Mouse (Mus musculus) mature B cell (primary cell): ENCODE measurements around the gene Dgke.
"Not testable (repeated sequence)": the region's sequence is repeated elsewhere in the genome, so short reads cannot be mapped to it uniquely, and the experiment has no call there.

Source experiments
- in situ Hi-C: fragments of 300-500 bp; cut with MboI; formaldehyde crosslinking; loops from 2 replicates; pipeline ENCODE4 v1.14.3; 2019

Gene Dgke

DNA sequence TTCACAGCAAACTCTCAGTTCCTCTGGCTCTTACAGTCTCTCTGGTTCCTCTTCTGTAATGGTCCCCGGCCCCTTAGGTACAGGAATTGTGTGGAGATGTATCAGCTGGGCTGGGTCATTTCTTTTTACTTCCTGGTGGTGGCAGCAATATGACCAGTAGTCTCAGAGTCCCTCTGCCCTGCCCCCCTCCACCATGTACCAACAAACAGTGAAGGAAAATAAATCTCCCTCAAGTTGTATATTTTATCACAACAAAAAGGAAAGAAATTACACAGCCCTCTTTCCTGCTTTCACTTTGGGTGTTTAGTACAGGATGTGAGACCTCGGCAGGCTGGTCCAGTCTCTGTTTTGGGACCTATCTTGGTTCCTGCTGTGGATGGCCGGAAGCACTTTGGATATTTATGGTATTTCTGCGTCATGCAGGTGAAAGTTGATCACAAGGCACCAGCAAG lies 9.7 kb upstream of the Dgke start:
- in situ Hi-C loops: no loop called here

- in situ Hi-C loops: no loop called here
Observed at GRCm38 (mm10) chr11:89074783-89075413, 8.2 kb upstream of the Dgke start.

- in situ Hi-C loops: no loop called here
Observed at GRCm38 (mm10) chr11:89073541-89073940, 6.9 kb upstream of the Dgke start, which contains the start of gene Gm525. TSS of gene Gm525 (plus strand) at chr11:89073841.

- in situ Hi-C loops: no loop called here
Observed at GRCm38 (mm10) chr11:89071522-89071921, 4.9 kb upstream of the Dgke start.

GRCm38 (mm10) chr11:89069303-89069702 lies 2.7 kb upstream of the Dgke start:
- in situ Hi-C loops: no loop called here

GRCm38 (mm10) chr11:89068649-89069048 lies 2.0 kb upstream of the Dgke start:
- in situ Hi-C loops: no loop called here

GRCm38 (mm10) chr11:89067871-89068490 lies 1.3 kb upstream of the Dgke start:
- in situ Hi-C loops: no loop called here

GRCm38 (mm10) chr11:89067301-89067822 lies 712 bp upstream of the Dgke start:
- in situ Hi-C loops: no loop called here

GRCm38 (mm10) chr11:89066126-89066525 lies 524 bp downstream of the Dgke start:
- in situ Hi-C loops: no loop called here

DNA sequence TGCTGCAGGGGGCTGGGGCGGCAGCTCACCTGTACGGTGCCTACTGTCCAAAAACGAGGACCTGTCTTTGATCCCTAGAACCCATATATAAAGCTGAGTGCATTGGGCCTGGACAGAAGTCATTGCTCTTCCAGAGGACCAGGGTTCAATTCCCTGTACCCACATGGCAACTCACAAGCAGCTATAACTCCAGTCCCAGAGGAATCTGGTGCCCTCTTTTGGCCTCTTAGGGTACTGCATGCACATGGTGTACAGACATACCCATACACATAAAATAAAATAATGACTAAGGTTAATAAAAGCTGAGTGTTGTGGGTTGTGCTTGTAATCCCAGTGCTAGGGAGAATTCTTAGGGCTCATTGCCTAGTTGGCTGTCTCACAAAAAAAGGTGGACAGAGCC lies 1.4 kb downstream of the Dgke start:
- in situ Hi-C loops: no loop called here

DNA sequence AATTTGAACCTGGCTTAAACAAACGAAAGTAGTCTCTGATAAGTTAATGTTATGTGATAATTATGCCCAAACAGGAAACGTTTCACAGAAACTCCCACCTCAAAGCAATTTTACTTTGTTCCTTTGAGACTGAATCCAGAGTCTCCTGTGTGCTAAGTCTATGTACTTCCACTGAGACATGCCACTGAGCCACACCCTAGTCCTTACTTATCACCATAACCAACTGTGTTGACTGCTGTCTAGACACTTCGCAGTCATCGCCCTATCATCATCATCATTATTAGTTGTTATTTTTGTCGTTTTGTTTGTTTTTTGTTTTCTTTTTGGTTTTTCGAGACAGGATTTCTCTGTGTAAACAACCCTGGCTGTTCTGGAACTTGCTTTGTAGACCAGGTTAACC lies 2.3 kb downstream of the Dgke start:
- in situ Hi-C loops: no loop called here

DNA sequence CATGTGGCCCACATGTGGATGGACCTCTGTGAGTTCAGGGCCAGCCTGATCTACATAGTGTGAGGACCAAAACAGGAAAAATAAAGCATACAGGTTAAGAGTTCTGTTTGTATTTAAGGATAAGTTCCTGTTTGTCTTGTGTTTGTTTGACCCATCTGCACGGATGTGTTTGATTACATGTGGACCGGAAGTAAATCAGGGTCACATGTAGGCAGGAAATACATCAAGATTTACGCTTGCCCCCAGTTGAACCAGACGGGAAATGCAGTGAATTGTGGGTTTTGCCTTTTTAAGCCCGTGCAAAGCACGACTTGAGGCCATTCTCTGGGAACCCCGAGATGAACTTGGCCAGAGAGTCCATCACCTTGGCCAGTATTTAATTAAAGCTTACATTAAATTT lies 5.3 kb downstream of the Dgke start:
- in situ Hi-C loops: no loop called here

DNA sequence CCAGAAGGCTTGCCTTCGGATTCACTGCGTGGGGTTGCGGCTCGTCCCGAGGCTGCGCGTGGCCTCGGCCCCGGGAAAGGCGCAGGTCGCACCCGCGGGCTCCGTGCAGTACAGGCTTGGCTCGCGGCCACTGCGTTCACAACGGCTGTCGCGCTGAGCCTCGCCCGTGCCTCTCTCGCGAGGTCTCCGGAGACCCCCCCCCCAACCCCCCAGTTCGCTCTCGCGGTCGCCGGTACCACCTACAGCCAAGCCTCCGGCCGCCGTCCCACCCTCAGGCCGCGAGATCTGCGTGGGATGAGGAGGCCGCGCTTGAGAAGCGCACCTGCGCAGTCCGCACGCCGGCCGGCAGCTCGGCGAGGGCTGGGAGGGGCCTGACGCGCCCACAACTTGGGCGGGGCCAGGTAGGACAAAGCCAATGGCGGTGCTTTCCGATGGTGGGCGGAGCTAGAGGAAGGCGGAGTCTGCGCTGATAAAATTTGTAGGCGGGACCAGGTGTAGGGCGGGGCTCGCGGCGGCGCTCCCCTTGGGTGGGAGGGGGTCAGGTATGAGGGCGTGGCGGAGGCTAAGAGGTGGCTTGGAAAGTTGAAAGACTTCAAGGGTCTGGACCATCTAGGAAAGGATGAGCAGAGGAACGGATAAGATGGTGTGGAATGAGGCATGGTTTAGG lies 6.1 kb downstream of the Dgke start:
- in situ Hi-C loops: no loop called here

- in situ Hi-C loops: no loop called here
Observed at GRCm38 (mm10) chr11:89059919-89060422, 6.7 kb downstream of the Dgke start.

DNA sequence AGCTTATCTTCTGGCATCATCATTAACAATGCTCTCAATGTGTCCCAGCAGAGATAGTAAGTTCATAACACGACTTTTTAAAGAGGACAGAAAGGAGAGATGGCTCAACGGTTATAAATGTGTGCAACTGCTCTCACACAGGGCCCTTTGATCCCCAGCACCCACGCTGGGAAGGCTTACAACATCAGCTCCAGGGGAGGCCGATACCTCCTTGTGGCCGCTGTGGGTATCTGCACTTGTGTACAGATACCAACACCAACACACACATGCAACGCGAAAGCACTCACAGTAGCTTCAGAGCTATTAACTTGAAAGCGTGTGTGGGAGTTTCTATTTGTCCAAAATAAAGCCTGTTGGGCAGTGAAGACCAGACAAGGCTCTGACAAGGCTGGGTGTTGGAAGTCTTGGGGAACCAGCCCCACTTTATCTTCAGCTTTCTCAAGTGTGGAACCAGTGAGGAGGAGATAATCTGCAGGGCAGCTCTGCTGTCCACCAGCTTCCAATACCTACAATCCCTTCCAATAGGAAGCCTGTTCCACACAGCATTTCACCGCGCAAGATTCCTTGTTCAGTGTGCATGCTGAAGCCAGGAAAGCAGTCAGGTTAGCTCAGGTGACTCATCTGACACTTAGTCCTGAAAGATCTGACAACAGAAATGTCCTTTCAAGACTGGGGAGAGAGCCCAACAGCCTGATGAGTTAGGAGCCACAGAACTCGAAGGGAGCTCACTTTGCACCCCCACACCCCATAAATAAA lies 8.0 kb downstream of the Dgke start:
- in situ Hi-C loops: no loop called here

GRCm38 (mm10) chr11:89055931-89056690 lies 10.5 kb downstream of the Dgke start:
- in situ Hi-C loops: no loop called here

GRCm38 (mm10) chr11:89051767-89052166 lies 14.9 kb downstream of the Dgke start:
- in situ Hi-C loops: no loop called here

DNA sequence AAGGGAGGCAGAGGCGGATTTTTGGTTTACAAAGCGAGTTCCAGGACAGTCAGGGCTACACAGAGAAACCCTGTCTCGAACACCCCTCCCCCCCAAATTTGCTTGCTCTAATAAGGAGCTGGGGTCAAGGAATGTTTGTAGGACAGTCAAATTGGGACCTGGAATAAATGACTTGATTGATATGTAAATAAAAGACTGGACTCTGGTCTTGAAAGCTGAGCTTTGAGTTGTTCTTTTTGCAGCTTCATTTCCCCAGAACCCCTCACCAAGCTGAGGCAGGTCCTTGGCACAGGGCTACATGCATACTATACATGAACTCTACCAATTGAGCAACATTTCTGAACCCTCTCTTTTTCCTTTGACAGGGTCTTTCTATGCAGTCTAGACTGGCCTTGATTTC lies 20.6 kb downstream of the Dgke start:
- in situ Hi-C loops: no loop called here

DNA sequence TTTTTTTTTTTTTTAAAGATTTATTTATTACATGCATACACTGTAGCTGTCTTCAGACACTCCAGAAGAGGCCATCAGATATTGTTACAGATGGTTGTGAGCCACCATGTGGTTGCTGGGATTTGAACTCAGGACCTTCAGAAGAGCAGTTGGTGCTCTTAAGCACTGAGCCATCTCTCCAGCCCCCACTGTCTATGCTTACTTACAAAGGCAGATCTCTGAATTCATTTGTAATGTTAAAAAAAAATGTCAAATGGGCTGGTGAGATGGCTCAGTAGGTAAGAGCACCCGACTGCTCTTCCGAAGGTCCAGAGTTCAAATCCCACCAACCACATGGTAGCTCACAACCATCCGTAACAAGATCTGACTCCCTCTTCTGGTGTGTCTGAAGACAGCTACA lies 21.1 kb downstream of the Dgke start:
- in situ Hi-C loops: not testable (repeated sequence)

GRCm38 (mm10) chr11:89043046-89043445 lies 23.6 kb downstream of the Dgke start:
- in situ Hi-C loops: no loop called here

GRCm38 (mm10) chr11:89041073-89041472 lies 25.6 kb downstream of the Dgke start:
- in situ Hi-C loops: not testable (repeated sequence)
